Mouse (Mus musculus): ENCODE data around the gene Klrb1f.
"Not testable (repeated sequence)": the region's sequence is repeated elsewhere in the genome, so short reads cannot be mapped to it uniquely, and the experiment has no call there.

The Klrb1f gene

DNA sequence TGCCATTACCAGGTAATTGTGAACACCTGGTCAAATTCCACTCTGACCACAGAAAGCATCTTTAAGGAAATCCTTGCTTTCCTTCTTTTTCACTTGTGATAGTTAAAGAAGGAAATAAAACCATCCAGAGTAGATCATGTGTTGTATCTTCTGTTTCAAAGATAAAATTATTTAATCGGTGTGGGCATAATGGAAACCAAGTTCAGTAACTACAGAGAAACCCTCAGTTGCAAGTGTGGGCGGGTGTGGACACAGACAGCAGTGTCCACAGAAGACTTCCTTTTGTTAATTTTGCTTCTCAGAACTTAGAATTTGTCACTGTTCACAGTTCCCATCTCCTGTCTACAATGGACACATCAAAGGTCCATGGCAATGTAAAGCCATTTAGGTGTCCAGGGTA, at the start of gene Klrb1f:
Gene Klrb1f (plus strand): TSS at position 301 of the 400 bp plus-strand sequence.
- no peak for DNase-seq (ENCODE audit: extremely low spot score)

DNA sequence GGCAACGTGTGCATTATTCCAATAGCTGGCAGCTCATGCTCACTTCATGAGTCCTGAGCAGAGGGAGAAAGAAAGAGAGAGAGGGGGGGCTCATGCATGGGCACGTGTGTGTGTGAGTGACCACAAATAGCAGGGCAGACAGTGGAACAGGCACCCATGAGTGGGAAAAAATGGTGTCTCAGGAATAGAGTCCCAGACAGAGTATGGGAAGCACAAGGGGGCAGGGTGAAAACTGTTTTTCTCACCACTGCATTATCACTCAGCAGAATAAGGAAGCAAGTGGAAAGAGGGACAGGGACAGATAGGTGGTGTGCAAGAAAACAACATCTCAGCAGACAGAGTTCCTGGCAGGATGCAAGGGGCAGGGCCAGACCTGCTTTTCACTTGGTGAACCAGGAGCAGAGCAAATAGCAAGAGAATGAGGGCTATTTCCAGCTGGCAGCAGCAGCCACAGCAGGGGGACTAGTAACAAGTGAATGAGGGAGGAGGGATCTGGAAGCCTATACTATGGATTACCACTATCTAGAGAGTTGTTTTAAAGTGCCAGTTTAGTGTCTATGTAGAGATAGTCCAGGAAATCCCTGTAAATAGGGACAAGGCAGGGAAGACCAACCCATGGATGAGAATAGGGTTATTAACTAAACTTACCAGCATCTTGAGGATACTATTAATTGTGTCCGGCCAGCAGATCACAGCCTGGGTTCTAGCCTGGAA, 49.5 kb upstream of the Klrb1f start:
- DNase-seq (ENCODE audit: extremely low spot score) = no peak

DNA sequence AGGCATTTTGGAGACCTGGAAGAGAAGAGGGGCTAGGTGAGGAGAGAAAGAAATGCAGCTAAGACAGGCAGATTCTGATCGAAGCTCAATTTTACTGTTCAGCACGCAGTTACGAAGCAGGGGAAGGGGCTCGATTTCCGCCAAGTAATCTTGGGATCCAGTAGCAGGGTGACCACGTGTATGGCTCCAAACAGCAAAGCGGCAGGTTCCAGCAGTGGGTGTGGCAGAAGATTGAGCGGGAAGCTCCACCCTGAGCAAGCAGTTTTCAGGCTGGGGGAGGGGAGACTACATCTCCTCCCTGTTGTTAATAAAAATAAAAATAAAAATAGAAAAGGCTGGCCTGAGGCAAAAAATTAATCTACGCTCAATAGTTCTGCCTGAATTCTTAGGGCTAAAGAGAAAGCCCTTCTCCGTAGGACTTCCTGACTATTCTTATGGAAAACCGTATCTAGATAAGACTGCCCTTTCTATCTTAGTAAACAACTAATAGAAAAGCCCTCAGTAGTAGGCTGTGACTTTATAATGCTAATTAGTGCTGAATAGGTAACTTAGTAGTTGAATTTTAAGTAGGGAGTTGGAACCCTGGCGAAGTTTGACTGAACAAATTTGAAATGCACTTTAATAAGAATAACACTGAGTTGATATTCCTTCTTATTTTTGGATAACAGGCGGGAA, 48.8 kb upstream of the Klrb1f start:
- DNase-seq (ENCODE audit: extremely low spot score) = no peak

DNA sequence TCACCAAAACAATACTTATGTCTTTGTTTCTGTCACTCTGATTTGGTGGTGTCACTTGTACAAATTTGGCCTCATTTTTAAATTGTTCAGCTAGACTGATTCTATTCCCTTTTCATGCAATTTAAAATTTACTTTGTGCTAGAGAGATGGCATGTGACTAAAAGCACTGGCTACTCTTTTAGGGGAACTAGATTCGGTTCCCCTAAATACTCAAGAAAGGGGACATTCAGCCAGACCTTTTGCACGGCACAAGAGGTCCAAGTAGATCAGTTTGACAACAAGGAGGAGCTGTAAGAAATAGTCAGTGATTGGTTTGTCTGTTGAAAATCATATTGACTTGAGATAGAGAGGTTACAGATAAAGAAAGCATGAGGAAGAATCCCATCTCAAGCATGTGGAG, 44.3 kb upstream of the Klrb1f start:
- DNase-seq (ENCODE audit: extremely low spot score) = no peak

DNA sequence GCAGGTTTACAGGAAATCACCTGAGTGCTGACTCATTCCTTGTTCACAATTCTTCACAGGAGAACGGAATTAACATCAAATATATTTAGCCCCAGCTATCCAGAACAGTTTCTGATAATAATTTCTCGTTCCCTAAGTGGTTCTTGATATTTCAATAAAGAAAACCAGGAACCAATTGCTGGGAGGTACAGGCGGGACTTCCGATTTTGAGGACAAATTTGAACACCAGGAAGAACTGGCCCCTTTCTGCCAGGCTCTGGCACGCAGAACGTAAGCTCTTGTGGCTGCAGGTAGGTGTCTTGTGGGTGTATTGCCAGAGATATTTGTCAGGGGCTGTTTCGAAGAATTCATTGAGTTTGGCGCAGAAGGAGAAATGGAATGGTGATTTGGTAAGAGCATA, 37.1 kb upstream of the Klrb1f start:
- no peak for DNase-seq (ENCODE audit: extremely low spot score)

GRCm38 (mm10) chr6:129009846-129010504, 35.7 kb upstream of the Klrb1f start:
- DNase-seq (ENCODE audit: extremely low spot score) = not testable (repeated sequence)

- no peak for DNase-seq (ENCODE audit: extremely low spot score)
Observed at GRCm38 (mm10) chr6:129010505-129010873, 35.2 kb upstream of the Klrb1f start.

GRCm38 (mm10) chr6:129012012-129012411, 33.7 kb upstream of the Klrb1f start:
- DNase-seq (ENCODE audit: extremely low spot score) = not testable (repeated sequence)

DNA sequence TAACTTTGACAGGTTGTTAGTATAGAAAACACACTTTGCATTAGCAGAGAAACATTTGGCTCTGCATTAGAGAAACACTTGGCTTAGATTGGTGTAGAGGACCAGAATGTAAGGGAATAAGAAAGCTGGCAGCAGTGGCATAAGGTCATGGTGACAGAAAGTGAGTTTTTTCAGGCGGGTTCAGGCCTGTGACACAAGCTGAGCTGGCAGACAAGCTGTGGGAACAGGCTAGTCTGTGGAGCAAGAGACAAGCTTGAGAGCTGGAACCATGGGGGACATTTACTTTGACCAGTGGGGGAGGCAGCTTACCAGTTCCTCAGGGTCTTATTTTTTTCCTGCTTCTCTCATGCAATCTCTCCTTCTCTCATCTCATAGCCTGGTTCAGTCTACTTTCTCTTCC, 32.7 kb upstream of the Klrb1f start:
- DNase-seq (ENCODE audit: extremely low spot score) = no peak

DNA sequence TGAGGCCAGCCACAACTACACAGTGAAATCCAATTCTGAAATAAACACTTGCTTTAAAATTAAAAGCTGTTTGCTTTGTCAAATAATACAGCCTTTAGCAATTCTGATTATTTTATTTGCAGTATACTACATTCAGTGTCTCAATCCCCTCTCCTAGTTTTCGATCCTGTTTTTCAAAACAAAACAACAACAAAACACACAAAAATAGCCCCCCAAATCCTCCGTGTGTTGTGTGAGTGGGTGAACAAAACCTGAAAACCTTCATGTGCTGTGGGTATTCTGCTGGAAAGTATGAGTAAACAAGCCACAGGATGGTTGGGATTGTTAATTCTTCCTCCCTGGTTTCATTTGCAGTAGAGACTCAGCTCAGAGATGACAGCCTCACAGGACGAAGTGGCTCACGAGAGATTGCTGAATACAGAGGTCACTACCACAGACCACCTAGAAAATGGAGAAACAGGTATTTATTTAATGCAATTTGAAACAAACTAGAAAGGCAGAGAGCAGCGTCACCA, 31.9 kb upstream of the Klrb1f start:
- DNase-seq (ENCODE audit: extremely low spot score) = no peak

DNA sequence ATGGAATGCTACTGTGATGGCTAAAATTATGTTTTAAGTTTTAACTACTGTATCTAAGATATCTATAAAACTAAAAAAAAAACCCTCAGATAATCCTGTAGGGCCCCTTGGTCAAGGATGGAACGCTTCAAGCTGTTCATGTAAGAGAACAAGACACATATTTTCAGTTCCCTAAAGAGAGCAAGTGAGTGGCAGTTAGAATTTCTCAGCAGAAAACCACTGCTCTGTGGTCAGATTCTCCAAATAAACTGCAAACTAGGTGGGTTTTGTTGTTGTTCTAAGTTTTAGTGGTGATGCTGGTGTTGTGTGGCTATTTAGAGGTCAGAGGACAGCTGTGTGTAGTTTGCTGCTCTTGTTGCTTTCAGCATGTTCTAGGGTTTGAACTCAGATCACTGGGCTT, 31.3 kb upstream of the Klrb1f start:
- no peak for DNase-seq (ENCODE audit: extremely low spot score)

GRCm38 (mm10) chr6:129027451-129028248, 18.1 kb upstream of the Klrb1f start:
- DNase-seq (ENCODE audit: extremely low spot score) = no peak

DNA sequence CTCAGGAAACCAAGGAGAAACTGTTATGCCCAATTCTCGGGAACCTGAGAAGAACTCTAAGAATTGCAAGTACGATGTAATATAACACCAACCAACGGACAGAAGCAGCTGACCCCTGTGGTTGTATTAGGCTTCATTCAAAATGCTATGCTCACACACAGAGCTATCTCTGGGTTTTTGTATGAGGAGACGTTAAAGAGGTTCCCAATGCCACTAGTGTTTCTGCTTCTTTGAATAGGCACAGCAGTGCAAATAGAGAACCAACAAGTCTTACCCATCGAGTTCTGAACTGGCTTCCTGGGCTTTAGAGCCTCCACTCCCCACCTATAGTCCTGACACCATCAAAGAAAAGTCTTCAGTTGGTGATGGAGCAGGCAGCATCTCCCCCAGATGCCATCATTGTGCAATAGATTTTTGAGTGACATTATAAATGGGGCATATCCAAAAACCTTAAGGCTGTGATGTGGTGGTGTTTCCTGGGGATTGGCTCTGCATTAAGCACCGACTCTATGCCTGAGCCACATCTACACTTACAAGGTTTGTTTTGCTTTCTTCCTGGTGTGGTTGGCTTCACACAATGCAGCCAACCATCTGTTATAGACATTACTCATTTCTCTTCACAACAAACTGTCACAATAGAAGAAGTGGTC, 15.4 kb upstream of the Klrb1f start:
- no peak for DNase-seq (ENCODE audit: extremely low spot score)

DNA sequence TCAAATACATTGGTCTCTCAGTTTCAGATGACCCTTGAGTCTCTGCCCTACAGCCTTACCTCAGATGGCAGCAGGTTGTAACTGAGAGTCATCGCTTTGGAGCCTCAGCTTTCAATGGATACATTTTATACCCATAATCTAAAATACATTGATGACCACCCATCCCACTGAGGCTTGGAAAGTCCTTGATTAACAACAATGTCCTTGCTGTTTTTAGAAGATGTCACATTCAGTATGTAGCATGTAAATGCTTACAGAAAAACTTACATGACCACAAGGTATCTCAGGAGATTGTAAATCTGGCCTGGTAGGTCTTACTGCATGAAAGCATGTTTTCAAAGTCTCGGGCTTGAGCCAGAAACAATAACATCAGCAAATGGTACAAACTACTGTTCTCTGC, 14.7 kb upstream of the Klrb1f start:
- DNase-seq (ENCODE audit: extremely low spot score) = no peak

- no peak for DNase-seq (ENCODE audit: extremely low spot score)
Observed at GRCm38 (mm10) chr6:129033397-129033796, 12.3 kb upstream of the Klrb1f start.

DNA sequence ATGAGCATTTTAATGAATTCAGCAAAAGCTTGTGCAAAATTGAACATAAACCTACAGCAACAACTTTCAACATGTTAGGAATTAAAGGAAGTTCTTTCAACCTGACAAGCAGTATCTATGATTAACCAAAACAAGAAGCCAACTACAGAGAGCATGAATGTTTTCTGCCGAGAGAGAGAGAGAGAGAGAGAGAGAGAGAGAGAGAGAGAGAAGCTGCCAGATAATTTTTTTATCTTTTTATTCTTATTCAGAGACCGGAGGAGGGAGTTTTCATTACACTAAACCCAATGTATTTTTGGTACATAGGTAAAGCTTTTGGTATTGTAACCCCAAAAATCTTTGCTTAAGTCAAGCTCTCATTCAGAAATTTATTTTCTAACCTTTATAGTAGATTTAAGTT, 10.7 kb upstream of the Klrb1f start:
- DNase-seq (ENCODE audit: extremely low spot score) = no peak

DNA sequence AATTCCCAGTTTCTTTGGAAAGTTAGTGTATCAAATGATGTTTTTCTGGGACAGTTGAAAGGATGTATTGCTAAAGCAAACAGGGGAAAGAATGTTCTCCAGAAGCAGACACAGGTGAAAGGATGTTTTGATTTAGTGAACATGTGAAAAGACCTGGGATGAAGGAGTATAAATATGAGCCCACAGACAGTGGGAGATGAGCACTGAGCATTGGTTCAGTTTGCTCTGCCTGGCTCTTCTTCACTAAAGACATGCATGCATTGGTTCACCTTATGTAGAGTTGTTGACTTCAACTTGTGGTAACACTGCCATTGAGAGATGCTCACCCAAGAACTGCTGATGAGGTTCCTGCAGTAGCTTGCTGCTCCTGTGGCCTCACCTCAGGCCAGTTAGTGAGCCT, 9.4 kb upstream of the Klrb1f start:
- no peak for DNase-seq (ENCODE audit: extremely low spot score)

GRCm38 (mm10) chr6:129036890-129037463, 8.7 kb upstream of the Klrb1f start:
- DNase-seq (ENCODE audit: extremely low spot score) = no peak

DNA sequence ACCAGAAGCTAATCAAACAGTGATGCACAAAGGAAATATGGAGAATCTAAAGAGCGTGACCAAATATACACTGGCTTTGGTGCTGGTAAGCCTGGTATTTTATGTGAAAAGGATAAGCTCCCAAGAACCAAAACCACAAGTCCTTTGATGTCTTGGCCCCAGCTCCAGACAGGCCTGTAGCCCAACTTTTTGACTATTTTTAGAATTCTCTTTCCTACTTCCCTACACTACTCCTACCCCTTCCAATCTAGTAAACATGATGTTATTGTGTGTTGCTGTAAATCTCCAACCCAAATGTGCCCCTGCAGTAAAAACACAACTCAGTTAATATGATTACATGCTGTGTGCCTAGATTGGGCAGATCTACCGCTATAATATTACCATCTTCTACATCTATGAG, 4.2 kb upstream of the Klrb1f start:
- DNase-seq (ENCODE audit: extremely low spot score) = no peak

GRCm38 (mm10) chr6:129042470-129042869, 3.2 kb upstream of the Klrb1f start:
- no peak for DNase-seq (ENCODE audit: extremely low spot score)

- no peak for DNase-seq (ENCODE audit: extremely low spot score)
Observed at GRCm38 (mm10) chr6:129048381-129048780, 2.7 kb downstream of the Klrb1f start.

Data from embryo, embryonic 9.5 days (tissue).